Mouse (Mus musculus) liver, adult (tissue): ENCODE data around the gene Tgfb3.

Experiments used
- GATA4 ChIP-seq: IDR thresholded peaks from 2 replicates; pipeline ENCODE4 v1.6.1; 2014; ENCODE audit warnings: mild to moderate bottlenecking, low read length; ENCODE audit not compliant: insufficient replicate concordance

Gene Tgfb3

DNA sequence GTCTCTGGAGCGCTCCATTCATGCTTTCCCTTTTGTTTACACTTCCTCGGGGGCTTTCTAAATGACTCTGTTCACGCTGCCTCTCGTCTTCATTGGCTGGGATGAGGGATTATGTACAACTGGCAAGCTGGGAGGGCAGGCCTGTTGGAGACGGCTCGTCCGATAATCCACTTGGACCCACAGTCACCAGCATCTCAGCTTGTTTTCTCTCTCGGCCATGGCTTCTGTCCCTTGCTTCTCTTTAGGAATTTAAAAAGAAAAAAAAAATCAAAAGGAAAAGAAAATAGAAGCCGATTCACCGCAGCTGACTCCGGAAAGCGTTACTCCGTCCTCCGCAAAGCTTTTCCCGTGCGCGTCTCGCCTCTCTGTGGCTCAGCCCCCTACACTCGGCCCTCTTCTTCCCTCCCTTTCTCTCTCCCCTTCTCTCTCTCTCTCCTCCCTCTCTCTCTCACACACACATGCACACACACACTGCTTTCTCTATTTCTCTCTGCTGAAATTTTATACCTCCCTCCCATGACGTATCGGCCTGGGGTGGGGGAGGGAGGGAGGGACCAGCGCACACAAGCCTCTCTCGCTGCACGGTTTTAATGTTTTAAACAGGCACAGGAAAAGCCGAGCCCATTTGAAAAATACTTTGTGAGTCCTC is at the start of gene Tgfb3:
Tgfb3 (minus strand) TSS at position 489 of the 649 bp plus-strand sequence.
- TF ChIP-seq GATA4, result no peak

GRCm38 (mm10) chr12:86128122-86128521 is 49.3 kb upstream of the Tgfb3 start:
- TF ChIP-seq GATA4, result no peak

- no peak for TF ChIP-seq GATA4
Measured at GRCm38 (mm10) chr12:86124016-86124415, 45.2 kb upstream of the Tgfb3 start.

- no peak for TF ChIP-seq GATA4
Measured at GRCm38 (mm10) chr12:86116295-86116835, 37.5 kb upstream of the Tgfb3 start.

DNA sequence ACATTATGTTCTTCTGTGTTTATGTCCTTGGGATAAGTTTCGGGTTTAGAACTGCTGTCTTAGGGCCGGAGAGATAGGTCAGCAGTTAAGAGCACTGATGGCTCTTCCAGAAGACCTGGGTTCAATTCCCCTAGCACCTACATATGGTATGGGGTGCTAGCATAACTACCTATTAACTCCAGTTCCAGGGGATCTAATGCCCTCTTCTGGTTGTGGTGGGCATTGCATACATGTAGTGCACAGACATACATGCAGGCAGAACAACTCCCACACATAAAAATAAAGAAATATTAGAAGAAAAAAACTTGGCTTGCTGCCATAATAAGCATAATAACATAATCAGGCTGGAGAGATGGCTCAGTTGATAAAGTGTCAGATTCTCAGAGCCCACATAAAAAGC is 31.8 kb upstream of the Tgfb3 start:
- TF ChIP-seq GATA4, result no peak

GRCm38 (mm10) chr12:86109531-86109930 is 30.7 kb upstream of the Tgfb3 start:
- TF ChIP-seq GATA4, result no peak

- no peak for TF ChIP-seq GATA4
Measured at GRCm38 (mm10) chr12:86107645-86108044, 28.8 kb upstream of the Tgfb3 start.

GRCm38 (mm10) chr12:86106086-86106485 is 27.2 kb upstream of the Tgfb3 start:
- no peak for TF ChIP-seq GATA4

GRCm38 (mm10) chr12:86105546-86105945 is 26.7 kb upstream of the Tgfb3 start:
- TF ChIP-seq GATA4, result no peak

GRCm38 (mm10) chr12:86104297-86104696 is 25.5 kb upstream of the Tgfb3 start:
- TF ChIP-seq GATA4, result no peak

- no peak for TF ChIP-seq GATA4
Measured at GRCm38 (mm10) chr12:86103852-86104251, 25.0 kb upstream of the Tgfb3 start.

- TF ChIP-seq GATA4, result no peak
Measured at GRCm38 (mm10) chr12:86103391-86103790, 24.6 kb upstream of the Tgfb3 start.

- no peak for TF ChIP-seq GATA4
Measured at GRCm38 (mm10) chr12:86102686-86103085, 23.8 kb upstream of the Tgfb3 start.

GRCm38 (mm10) chr12:86100711-86101110 is 21.9 kb upstream of the Tgfb3 start:
- no peak for TF ChIP-seq GATA4

GRCm38 (mm10) chr12:86097781-86098180 is 18.9 kb upstream of the Tgfb3 start:
- no peak for TF ChIP-seq GATA4

- no peak for TF ChIP-seq GATA4
Measured at GRCm38 (mm10) chr12:86095806-86096205, 17.0 kb upstream of the Tgfb3 start.

GRCm38 (mm10) chr12:86094075-86094474 is 15.2 kb upstream of the Tgfb3 start:
- no peak for TF ChIP-seq GATA4
